Mouse (Mus musculus) small intestine, adult 2 months (tissue): Measurements from ENCODE around the gene Tram2.

Source experiments
- CTCF ChIP-seq: fragments of 200-500 bp; IDR thresholded peaks from 2 replicates; pipeline ENCODE4 v1.5.1; 2012; ENCODE audit warnings: low read depth, mild to moderate bottlenecking, control low read depth, inconsistent platforms, low read length, moderate library complexity, mixed read lengths; ENCODE audit not compliant: insufficient replicate concordance, insufficient read length; ENCODE audit errors: extremely low read depth
- POLR2A ChIP-seq: fragments of 200-500 bp; IDR thresholded peaks from 2 replicates; pipeline ENCODE4 v1.6.1; 2012; ENCODE audit warnings: low read depth, mild to moderate bottlenecking, control low read depth, inconsistent platforms, low read length, moderate library complexity

DNA sequence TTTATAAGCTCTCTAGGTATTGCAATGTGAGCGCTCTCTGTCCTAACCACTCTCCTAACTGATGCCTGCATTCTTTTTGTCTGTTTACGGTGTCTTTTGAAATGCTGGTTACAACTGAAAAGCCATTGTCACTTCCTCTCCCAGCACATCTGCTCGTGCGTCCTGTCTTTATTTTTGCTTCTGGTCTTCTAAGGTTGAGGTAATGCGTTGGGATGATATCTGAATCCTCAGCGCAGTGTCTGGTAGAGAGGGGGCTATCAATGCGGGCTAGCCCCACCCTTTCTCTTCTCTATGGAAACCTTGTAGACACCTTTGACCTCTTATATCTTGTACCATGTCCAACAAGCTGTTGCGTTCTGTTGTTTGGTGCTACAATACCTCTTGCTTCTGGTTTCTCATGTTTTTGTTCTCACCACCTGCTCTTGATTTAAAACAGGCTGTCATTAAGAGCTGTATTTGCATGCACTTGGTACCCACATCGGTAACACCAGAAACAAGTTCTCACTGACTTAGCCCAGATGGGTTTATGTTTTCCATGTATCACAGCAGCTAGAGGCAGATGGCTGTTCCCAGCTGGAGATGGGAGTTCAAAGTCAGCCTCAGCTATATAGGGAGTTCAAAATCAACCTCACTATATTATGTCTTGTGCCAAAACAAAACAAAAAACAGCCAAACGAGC, 92.5 kb downstream of the Tram2 start:
- TF ChIP-seq POLR2A (no peak), CTCF (no peak)
